Mouse (Mus musculus): ENCODE measurements around the gene Cyp2d11. TPM values are rescaled to one million over a fixed set of nuclear protein-coding genes. Genes with fewer than 3 reads are reported as not detected.

Cyp2d11 gene
- not detected in 2 replicates for polyA plus RNA-seq (2012; rRNA removed)

DNA sequence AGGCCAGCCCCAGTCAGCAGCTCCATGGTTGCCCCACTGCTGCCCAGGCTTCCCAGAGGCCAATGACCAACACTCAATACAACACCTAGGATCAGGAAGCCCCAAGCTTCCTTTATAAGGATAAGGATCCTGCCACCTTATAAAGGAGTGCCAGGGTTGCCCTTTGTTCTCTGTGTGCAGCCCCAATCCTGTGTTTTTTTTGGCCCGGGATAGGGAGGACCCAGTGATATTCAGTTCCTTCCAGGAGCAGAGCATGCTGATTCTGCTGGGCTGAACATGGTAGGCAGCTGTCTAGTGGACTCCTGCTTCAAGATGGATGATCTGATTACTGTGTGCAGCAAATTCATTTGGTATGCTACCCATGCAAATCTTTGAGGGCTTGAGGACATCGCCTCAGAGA is at the start of gene Cyp2d11:
Cyp2d11 (minus strand) TSS at position 101 of the 400 bp plus-strand sequence.

DNA sequence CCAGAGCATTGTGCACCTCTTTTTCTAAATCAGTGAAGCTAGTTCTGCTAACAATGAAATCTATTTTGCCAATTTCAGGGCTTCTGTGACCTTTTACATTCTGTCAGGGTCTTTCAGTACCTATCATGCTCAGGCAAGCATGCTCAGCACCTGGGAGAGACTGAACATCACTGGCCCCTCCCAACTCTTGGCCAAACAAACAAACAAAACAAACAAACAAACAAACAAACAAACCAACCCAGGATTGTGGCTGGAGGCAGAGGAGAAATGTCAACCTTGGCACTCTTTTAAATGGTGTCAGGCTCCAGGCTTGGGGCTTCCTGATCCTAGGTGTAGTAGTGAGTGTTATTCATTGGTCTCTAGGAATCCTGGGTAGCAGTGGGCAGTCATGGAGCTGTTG is 39.3 kb upstream of the Cyp2d11 start, which contains the start of gene Cyp2d9:
Cyp2d9 (plus strand) TSS at position 301 of the 400 bp plus-strand sequence.

DNA sequence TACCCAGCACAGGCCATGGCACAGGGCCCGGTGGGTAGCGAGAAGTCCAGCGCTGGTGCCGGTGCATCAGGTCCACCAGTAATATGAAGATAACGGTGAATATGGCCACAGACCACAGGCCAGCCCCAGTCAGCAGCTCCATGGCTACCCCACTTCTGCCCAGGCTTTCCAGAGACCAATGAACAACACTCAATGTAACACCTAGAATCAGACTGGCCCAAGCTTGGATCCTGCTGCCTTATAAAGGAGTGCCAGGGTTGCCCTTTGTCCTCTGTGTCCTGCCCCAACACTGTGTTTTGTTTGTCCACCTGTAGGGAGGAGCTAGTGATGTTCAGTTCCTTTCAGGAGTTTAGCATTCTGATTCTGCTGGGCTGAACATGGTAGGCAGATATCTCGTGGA is 13.2 kb upstream of the Cyp2d11 start, which contains the start of gene Cyp2d10:
Cyp2d10 (minus strand) TSS at position 215 of the 400 bp plus-strand sequence.

DNA sequence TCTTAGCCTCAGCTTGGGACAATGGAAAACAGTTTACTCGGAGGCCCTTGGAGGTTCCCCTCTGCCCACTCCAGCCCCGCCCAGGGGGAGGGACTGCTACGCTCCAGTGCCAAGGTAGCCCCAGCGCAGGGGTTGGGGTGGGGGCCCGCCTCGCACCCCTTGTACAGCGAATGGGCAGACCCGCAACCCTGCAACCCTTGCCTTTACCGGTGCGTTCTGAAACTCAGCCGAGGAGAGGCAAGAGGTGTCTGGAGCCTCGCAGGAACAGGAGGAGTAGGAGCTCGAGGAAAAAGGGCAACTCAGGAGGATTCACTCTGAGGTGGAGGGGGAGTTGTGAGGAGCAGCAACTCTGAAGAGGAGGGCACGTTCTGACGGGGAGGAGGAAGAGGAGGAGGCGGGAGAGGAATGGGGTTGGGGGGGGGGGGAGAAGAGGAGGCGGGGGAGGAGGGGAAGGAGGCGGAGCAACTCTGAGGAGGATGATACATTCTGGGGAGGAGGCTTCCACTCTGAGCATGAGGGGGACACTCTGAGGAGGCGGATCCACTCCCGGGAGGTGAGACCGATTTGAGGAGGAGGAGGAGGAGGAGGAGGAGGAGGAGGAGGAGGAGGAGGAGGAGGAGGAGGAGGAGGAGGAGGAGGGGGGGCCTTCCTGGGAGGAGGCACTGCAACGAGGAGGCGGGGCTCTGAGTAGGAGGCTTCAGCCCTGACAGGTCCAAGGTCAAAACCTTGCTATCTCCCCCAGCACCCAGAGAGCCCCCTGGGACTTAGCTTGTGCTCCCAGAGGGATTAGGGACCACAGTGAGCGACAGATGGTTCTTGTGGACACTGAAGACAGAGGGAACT is 13.7 kb downstream of the Cyp2d11 start, which contains the start of gene Cyp2d22:
Cyp2d22 (minus strand) TSS at position 390 of the 843 bp plus-strand sequence.

DNA sequence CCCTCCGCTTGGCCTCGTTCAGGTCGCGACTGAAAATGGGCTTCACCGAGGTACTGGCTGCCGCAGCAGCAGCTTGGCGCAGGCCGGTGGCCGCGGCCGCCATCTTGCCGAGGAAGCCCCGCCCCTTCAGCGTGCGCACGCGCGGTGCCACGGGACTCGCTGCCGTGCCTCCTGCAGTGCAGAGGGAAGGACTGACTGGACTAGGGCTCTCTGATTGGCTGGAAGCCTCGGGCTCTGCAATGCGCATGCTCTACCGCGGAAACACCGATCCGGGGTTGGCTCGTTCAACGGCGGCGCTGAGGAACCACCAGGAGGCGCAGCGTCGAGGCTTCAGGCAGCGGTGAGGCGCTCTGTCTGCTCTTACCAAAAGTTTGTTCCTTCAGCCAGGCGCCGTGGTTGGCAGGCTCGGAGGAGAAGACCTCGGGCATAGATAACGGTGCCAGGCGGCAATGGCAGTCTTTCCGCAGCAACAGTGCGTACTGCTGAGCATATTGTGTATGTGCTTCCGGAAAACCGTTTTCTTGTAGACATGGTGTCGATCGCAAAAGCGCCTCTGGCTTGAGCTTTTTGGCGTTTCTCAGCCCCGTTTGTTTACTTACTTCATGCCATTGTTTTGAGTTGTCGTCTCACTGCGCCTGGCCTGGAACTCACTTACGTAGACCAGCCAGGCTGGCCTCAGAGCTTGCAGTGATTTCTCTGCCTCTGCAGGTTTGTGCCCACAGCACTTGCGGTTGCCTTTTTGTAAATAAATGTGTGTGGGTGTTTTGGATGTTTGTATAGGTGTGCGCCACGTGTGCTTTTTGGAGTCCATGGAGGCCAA is 39.5 kb downstream of the Cyp2d11 start, which contains the start of gene Ndufa6:
Ndufa6 (minus strand) TSS at position 197 of the 820 bp plus-strand sequence.

Other genes starting within 250 kb of the Cyp2d11 start
- gene Srebf2, start 246.8 kb downstream of the Cyp2d11 start, polyA plus RNA-seq (2012; rRNA removed), result 145 and 151 TPM in 2 replicates
- 2.3 and 2.4 TPM in 2 replicates for gene Shisa8, start 181.2 kb downstream of the Cyp2d11 start, polyA plus RNA-seq (2012; rRNA removed)
- 0.31 and 0.43 TPM in 2 replicates for gene Tnfrsf13c, start 169.7 kb downstream of the Cyp2d11 start, polyA plus RNA-seq (2012; rRNA removed)
- gene Cenpm, start 149.3 kb downstream of the Cyp2d11 start, polyA plus RNA-seq (2012; rRNA removed), result 22.7 and 24.3 TPM in 2 replicates
- gene 1500009C09Rik, start 141.6 kb downstream of the Cyp2d11 start, polyA plus RNA-seq (2012; rRNA removed), result 47.9 and 57.4 TPM in 2 replicates
- 418 and 474 TPM in 2 replicates for gene Sept3, start 119.1 kb downstream of the Cyp2d11 start, polyA plus RNA-seq (2012; rRNA removed)
- gene Wbp2nl, start 95.1 kb downstream of the Cyp2d11 start, polyA plus RNA-seq (2012; rRNA removed), result 0.09 and 0.10 TPM in 2 replicates
- gene Naga, start 55.1 kb downstream of the Cyp2d11 start, polyA plus RNA-seq (2012; rRNA removed), result 46.4 and 57.5 TPM in 2 replicates
- gene Pheta2, start 55.1 kb downstream of the Cyp2d11 start, polyA plus RNA-seq (2012; rRNA removed), result 1.5 and 3.3 TPM in 2 replicates
- gene Smdt1, start 55.1 kb downstream of the Cyp2d11 start, polyA plus RNA-seq (2012; rRNA removed), result 251 and 253 TPM in 2 replicates
- gene Ndufa6, start 39.7 kb downstream of the Cyp2d11 start, polyA plus RNA-seq (2012; rRNA removed), result 340 and 360 TPM in 2 replicates
- gene Cyp2d22, start 13.8 kb downstream of the Cyp2d11 start, polyA plus RNA-seq (2012; rRNA removed), result 6.6 and 12.4 TPM in 2 replicates
- gene Cyp2d10, start 13.2 kb upstream of the Cyp2d11 start, polyA plus RNA-seq (2012; rRNA removed), result not detected in 2 replicates
- 0.08 TPM in 1 of 2 replicates, not detected in the other for gene Cyp2d9, start 39.4 kb upstream of the Cyp2d11 start, polyA plus RNA-seq (2012; rRNA removed)
- gene Cyp2d12, start 161.1 kb upstream of the Cyp2d11 start, polyA plus RNA-seq (2012; rRNA removed), result not detected in 2 replicates
- not detected in 2 replicates for gene Cyp2d34, start 226.9 kb upstream of the Cyp2d11 start, polyA plus RNA-seq (2012; rRNA removed)